Mouse (Mus musculus) midbrain, postnatal 0 days (tissue): ENCODE data around the gene Cdk7. TPM values are rescaled to one million over a fixed set of nuclear protein-coding genes. Genes with fewer than 3 reads are reported as not detected.

Experiments used
- ATAC-seq: fragments of 200-750 bp; cut with Nextera tagmentation; 2 replicates; pipeline ENCODE4 v1.8.0; 2017; ENCODE audit warnings: moderate number of reproducible peaks, mild to moderate bottlenecking, moderate TSS enrichment, moderate library complexity; ENCODE audit not compliant: low FRiP score
- DNase-seq: peaks from one replicate; pipeline ENCODE4 v3.0.0-alpha.2; 2015; ENCODE audit warnings: low spot score
- H3K27ac ChIP-seq: fragments of 300-500 bp; sonication (generic); 2 replicates; pipeline ENCODE4 v1.5.1; 2014; ENCODE audit warnings: low read depth, mild to moderate bottlenecking, low read length, mixed read lengths
- H3K27me3 ChIP-seq: fragments of 300-500 bp; sonication (generic); 2 replicates; pipeline ENCODE4 v1.6.1; 2014; ENCODE audit warnings: low read length, control low read depth, mixed read lengths; ENCODE audit not compliant: insufficient read depth
- H3K36me3 ChIP-seq: fragments of 300-500 bp; sonication (generic); 2 replicates; pipeline ENCODE4 v1.6.1; 2014; ENCODE audit warnings: low read length, control low read depth, mixed read lengths; ENCODE audit not compliant: insufficient read depth
- H3K4me1 ChIP-seq: fragments of 300-500 bp; sonication (generic); 2 replicates; pipeline ENCODE4 v1.6.1; 2014; ENCODE audit warnings: mild to moderate bottlenecking, control low read depth, antibody characterized with exemption, low read length, mixed read lengths; ENCODE audit not compliant: insufficient read depth
- H3K4me2 ChIP-seq: fragments of 300-500 bp; sonication (generic); 2 replicates; pipeline ENCODE4 v1.6.1; 2014; ENCODE audit warnings: low read depth, mild to moderate bottlenecking, low read length, mixed read lengths; ENCODE audit not compliant: poor library complexity, severe bottlenecking
- H3K4me3 ChIP-seq: fragments of 300-500 bp; sonication (generic); 2 replicates; pipeline ENCODE4 v1.5.1; 2014; ENCODE audit warnings: low read depth, mild to moderate bottlenecking, low read length, moderate library complexity
- H3K9ac ChIP-seq: fragments of 300-500 bp; sonication (generic); replicated peaks from 2 replicates; pipeline ENCODE4 v1.6.1; 2014; ENCODE audit warnings: mild to moderate bottlenecking, low read length, moderate library complexity, mixed read lengths; ENCODE audit not compliant: poor library complexity, severe bottlenecking
- H3K9me3 ChIP-seq: fragments of 300-500 bp; sonication (generic); 2 replicates; pipeline ENCODE4 v1.6.1; 2016; ENCODE audit warnings: low read length, control low read depth
- CTCF ChIP-seq: IDR thresholded peaks from 2 replicates; pipeline ENCODE4 v1.5.1; 2016; ENCODE audit warnings: antibody characterized with exemption, mild to moderate bottlenecking
- WGBS: fragments of 180-500 bp; shearing (Covaris S2); extraction: QIAGEN DNeasy Blood & Tissue Kit; methylation state at CpG from one replicate; pipeline ENCODE4 v1.1.7; 2014; 5-methylcytosine and 5-hydroxymethylcytosine counted together
- polyA plus RNA-seq: library from polyadenylated mRNA; unstranded; fragments of >200 nt; fragmentation: Nextera tagmentation; extraction: Ambion mirVana; gene quantifications from 2 replicates; pipeline ENCODE4 v1.2.1, GENCODE M21; 2015
- total RNA-seq: library from RNA; depleted of rRNA; stranded (reverse); fragments of >200 nt; gene quantifications from 2 replicates; pipeline ENCODE4 v1.2.3, GENCODE M21; 2014

Gene Cdk7
- total and polyA plus RNA-seq, 2 experiments from 2014 or later = 28.6 to 32.1 TPM

- no peak overlapping the region for H3K4me2 ChIP-seq
- no peak overlapping the region for H3K9ac ChIP-seq
- no peak overlapping the region for H3K27ac ChIP-seq
- no peak for TF ChIP-seq CTCF
- 62% methylated on average over 7 of the region's 7 CpGs for WGBS
- peaks cover 9% of the 10 kb centered on the region for H3K36me3 ChIP-seq
- ATAC-seq (no peak), DNase-seq (peak; percentile 74)
- H3K27me3 ChIP-seq = no peaks in the 10 kb centered on the region
- H3K4me1 ChIP-seq = peaks cover 3% of the 10 kb centered on the region; the same call in 1 of the 2 replicates
- H3K9me3 ChIP-seq = no peaks in the 10 kb centered on the region
- H3K4me3 ChIP-seq = no peak overlapping the region
Measured at GRCm38 (mm10) chr13:100724051-100724754, 6.5 kb downstream of the Cdk7 start.

GRCm38 (mm10) chr13:100721656-100722055, 9.1 kb downstream of the Cdk7 start:
- Histone ChIP-seq H3K9me3 (no peaks in the 10 kb centered on the region), H3K9ac (no peak overlapping the region), H3K4me2 (no peak overlapping the region), H3K4me1 (no peaks in the 10 kb centered on the region), H3K4me3 (no peak overlapping the region), H3K36me3 (peaks cover 20% of the 10 kb centered on the region), H3K27me3 (no peaks in the 10 kb centered on the region), H3K27ac (no peak overlapping the region)
- no peak for DNase-seq
- TF ChIP-seq CTCF = no peak
- ATAC-seq = no peak
- WGBS = 92% methylated on average over 5 of the region's 5 CpGs

- H3K4me1 ChIP-seq = no peaks in the 10 kb centered on the region
- H3K4me3 ChIP-seq = no peak overlapping the region
- 92% methylated on average over 6 of the region's 6 CpGs for WGBS
- no peaks in the 10 kb centered on the region for H3K27me3 ChIP-seq
- DNase-seq = no peak
- H3K27ac ChIP-seq = no peak overlapping the region
- no peak overlapping the region for H3K4me2 ChIP-seq
- no peak for ATAC-seq
- no peak for TF ChIP-seq CTCF
- H3K9me3 ChIP-seq = no peaks in the 10 kb centered on the region
- H3K36me3 ChIP-seq = peaks cover 46% of the 10 kb centered on the region
- no peak overlapping the region for H3K9ac ChIP-seq
Measured at GRCm38 (mm10) chr13:100715467-100715866, 15.3 kb downstream of the Cdk7 start.

GRCm38 (mm10) chr13:100706206-100706605, 24.5 kb downstream of the Cdk7 start:
- 96% methylated on average over 7 of the region's 7 CpGs for WGBS

GRCm38 (mm10) chr13:100703468-100703867, 27.3 kb downstream of the Cdk7 start:
- ATAC-seq (no peak), DNase-seq (no peak)
- no peaks in the 10 kb centered on the region for H3K27me3 ChIP-seq
- TF ChIP-seq CTCF = peak; percentile 34; the same call in 1 of the 2 replicates
- H3K27ac ChIP-seq = no peak overlapping the region
- peaks cover 53% of the 10 kb centered on the region for H3K36me3 ChIP-seq
- no peak overlapping the region for H3K4me2 ChIP-seq
- H3K9ac ChIP-seq = no peak overlapping the region
- WGBS = 97% methylated on average over 2 of the region's 2 CpGs
- no peaks in the 10 kb centered on the region for H3K4me1 ChIP-seq
- H3K4me3 ChIP-seq = no peak overlapping the region
- H3K9me3 ChIP-seq = no peaks in the 10 kb centered on the region

More at GRCm38 (mm10) chr13:100706206-100706605, 24.5 kb downstream of the Cdk7 start:
- Histone ChIP-seq H3K4me1 (no peaks in the 10 kb centered on the region), H3K4me2 (no peak overlapping the region), H3K27ac (no peak overlapping the region), H3K9ac (no peak overlapping the region), H3K4me3 (no peak overlapping the region), H3K36me3 (peaks cover 55% of the 10 kb centered on the region), H3K27me3 (no peaks in the 10 kb centered on the region), H3K9me3 (no peaks in the 10 kb centered on the region)
- DNase-seq (no peak), ATAC-seq (no peak)
- no peak for TF ChIP-seq CTCF

- WGBS = 99% methylated on average over 10 of the region's 10 CpGs
- H3K36me3 ChIP-seq = peaks cover 44% of the 10 kb centered on the region
- no peak overlapping the region for H3K4me3 ChIP-seq
- no peak overlapping the region for H3K27ac ChIP-seq
- no peak for TF ChIP-seq CTCF
- ATAC-seq = no peak
- H3K4me1 ChIP-seq = no peaks in the 10 kb centered on the region
- no peaks in the 10 kb centered on the region for H3K27me3 ChIP-seq
- DNase-seq = no peak
- H3K4me2 ChIP-seq = no peak overlapping the region
- H3K9ac ChIP-seq = no peak overlapping the region
- H3K9me3 ChIP-seq = no peaks in the 10 kb centered on the region
Measured at GRCm38 (mm10) chr13:100698866-100699265, 31.9 kb downstream of the Cdk7 start.
